Mouse (Mus musculus): ENCODE results near the gene Tnmd. TPM values are rescaled to one million over a fixed set of nuclear protein-coding genes. Genes with fewer than 3 reads are reported as not detected.

Gene Tnmd
- polyA plus RNA-seq (2012; rRNA removed; ENCODE audit: low replicate concordance), result not detected in 2 replicates

DNA sequence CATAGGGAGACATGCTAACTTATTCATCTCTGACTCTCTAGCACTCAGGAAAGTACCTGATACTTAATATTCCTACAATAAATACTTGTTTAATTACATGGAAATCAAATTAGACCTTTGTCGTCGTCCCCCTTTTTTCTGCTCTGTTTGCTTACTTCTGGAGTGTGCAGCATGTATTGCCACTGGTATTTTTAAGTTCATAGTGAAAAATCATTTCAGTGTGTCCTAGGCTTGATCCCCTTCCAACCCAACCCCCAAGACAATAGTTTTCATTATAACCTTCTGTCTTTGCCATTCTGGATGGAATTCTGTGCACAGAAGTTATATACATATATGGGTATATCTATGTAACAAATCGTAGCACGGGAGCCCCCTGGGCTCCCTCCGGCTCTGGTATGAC, at the start of gene Tnmd:
Gene Tnmd, plus strand, starts transcription at position 301 of the 400 bp plus-strand sequence.

DNA sequence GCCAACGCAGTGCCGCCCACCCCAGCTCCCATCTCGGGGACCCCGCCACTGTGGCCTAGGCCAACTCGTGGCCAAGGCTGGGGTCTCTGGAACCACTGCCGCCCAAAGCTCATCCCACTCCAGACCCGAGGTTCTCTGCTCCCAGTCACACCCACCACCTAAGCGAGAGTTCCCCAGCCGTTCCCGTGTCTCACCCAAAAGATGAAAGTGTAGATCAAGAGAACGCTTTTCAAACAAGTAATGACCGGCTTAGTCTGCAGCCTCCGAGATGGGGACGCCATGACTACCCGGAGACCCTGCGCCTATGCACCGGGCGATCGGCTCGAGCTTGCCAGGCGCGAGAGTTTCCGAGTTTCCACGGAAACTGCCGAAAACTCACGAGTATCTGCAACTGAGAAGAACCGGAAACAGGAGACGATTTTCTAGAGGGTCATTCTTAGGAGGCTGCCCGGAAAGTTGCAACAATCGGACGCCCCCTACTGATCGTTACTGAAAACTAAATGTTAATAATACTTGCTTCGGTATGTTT, 47.3 kb downstream of the Tnmd start, which contains the start of gene Tspan6:
Gene Tspan6, minus strand, starts transcription at position 416 of the 529 bp plus-strand sequence.

DNA sequence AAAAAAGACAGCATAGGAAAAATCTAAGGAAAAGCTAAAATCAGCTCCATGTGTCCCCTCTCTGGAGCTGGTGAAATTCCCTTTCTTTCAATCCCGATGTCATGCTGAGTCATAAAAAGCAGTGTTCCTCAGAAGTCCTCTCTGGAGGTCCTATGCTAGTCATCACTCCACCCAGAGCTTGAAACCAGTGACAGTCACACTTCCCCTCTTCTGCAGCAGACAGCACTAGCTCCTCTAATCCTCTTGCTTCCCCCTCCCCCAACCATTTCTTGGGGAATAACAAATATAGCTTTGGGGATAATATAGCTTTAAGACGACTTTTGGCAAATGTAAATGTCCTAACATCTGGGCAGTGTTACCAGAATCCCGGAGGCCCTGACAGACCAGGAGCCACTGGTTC, 57.5 kb downstream of the Tnmd start, which contains the start of gene Srpx2:
Gene Srpx2, plus strand, starts transcription at position 166 of the 400 bp plus-strand sequence.

Other genes with a start within 250 kb of the Tnmd start
- gene Pcdh19, start 162.0 kb upstream of the Tnmd start, polyA plus RNA-seq (2012; rRNA removed; ENCODE audit: low replicate concordance), result 0.14 and 0.47 TPM in 2 replicates
- 0.34 and 0.68 TPM in 2 replicates for gene Tspan6, start 47.4 kb downstream of the Tnmd start, polyA plus RNA-seq (2012; rRNA removed; ENCODE audit: low replicate concordance)
- 2.5 and 3.4 TPM in 2 replicates for gene Srpx2, start 57.4 kb downstream of the Tnmd start, polyA plus RNA-seq (2012; rRNA removed; ENCODE audit: low replicate concordance)
- gene Sytl4, start 130.8 kb downstream of the Tnmd start, polyA plus RNA-seq (2012; rRNA removed; ENCODE audit: low replicate concordance), result 0.09 and 0.12 TPM in 2 replicates
- gene Cstf2, start 208.2 kb downstream of the Tnmd start, polyA plus RNA-seq (2012; rRNA removed; ENCODE audit: low replicate concordance), result 6.1 and 14.9 TPM in 2 replicates

All from duodenum, adult 2 months (tissue).